Mouse (Mus musculus): ENCODE measurements around the gene Dbx2.

DNA sequence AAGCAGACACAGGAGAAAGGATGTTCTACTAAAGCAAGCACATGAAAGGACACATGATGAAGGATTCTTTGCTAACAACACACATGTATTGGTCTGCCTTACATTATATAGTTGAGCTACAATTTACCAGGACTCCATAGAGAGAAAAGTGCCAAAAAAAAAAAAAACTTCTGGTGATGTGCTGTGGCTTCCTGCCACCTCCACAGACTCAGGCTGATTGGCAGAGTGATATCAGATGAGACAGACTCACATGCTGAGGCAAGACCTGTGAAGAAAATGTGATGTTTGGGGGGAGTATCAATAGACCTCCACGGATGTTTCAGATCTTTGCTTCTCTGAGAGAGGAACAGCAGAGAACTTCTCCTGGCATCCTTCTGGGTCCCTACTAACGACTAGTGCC is 6.0 kb upstream of the Dbx2 start:
- no peak for TF ChIP-seq POLR2A (IDR thresholded peaks at IDR 0.05; ENCODE audit: extremely low read depth, insufficient read depth, low read length)
- no peak for TF ChIP-seq CTCF (IDR thresholded peaks at IDR 0.05; ENCODE audit: low read depth, low read length)

Measured in liver, adult 2 months (tissue).